Mouse (Mus musculus): ENCODE results near the gene Efcab3.
"Not testable (repeated sequence)": the region's sequence is repeated elsewhere in the genome, so short reads cannot be mapped to it uniquely, and the experiment has no call there.

Gene Efcab3

DNA sequence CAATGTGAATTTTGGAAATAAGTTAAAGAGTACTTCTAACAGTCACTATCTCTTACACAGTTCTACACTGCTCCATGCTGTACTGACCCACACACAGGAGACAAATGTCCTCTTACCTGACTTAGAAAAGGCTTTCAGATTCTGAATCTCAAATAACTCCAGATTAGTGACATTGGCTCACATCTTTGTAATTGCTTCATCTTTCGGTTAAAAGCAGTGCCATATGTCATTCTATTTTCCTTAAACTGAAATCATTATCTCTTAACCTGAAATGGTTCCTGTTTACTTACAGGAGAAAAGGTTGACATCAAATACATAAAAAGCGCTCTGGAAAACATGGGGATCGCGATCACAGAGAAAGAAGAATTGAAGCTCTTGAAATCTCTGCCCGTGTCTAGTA lies at the start of gene Efcab3:
Efcab3 (plus strand) TSS at position 301 of the 400 bp plus-strand sequence.
- no peak for DNase-seq (ENCODE audit: low read depth, low spot score)
- Histone ChIP-seq H3K27me3 (ENCODE audit: control insufficient read depth, insufficient read depth, low read length, poor library complexity, severe bottlenecking) (no peaks in the 10 kb centered on the region; the same call in 1 of the 2 replicates), H3K36me3 (ENCODE audit: control insufficient read depth, insufficient read depth, low read length, poor library complexity, severe bottlenecking) (no peaks in the 10 kb centered on the region)

- peak; percentile 18 for DNase-seq (ENCODE audit: low read depth, low spot score)
- Histone ChIP-seq H3K27me3 (ENCODE audit: control insufficient read depth, insufficient read depth, low read length, poor library complexity, severe bottlenecking) (no peaks in the 10 kb centered on the region), H3K36me3 (ENCODE audit: control insufficient read depth, insufficient read depth, low read length, poor library complexity, severe bottlenecking) (no peaks in the 10 kb centered on the region)
These were observed 42.3 kb upstream of the Efcab3 start for GRCm38 (mm10) chr11:105021071-105021470.

GRCm38 (mm10) chr11:105028744-105029348 lies 34.5 kb upstream of the Efcab3 start:
- Histone ChIP-seq H3K36me3 (ENCODE audit: control insufficient read depth, insufficient read depth, low read length, poor library complexity, severe bottlenecking) (no peaks in the 10 kb centered on the region), H3K27me3 (ENCODE audit: control insufficient read depth, insufficient read depth, low read length, poor library complexity, severe bottlenecking) (no peaks in the 10 kb centered on the region)
- DNase-seq (ENCODE audit: low read depth, low spot score) = no peak

GRCm38 (mm10) chr11:105029525-105029924 lies 33.9 kb upstream of the Efcab3 start:
- H3K27me3 ChIP-seq (ENCODE audit: control insufficient read depth, insufficient read depth, low read length, poor library complexity, severe bottlenecking) = no peaks in the 10 kb centered on the region
- no peaks in the 10 kb centered on the region for H3K36me3 ChIP-seq (ENCODE audit: control insufficient read depth, insufficient read depth, low read length, poor library complexity, severe bottlenecking)
- DNase-seq (ENCODE audit: low read depth, low spot score) = no peak

DNA sequence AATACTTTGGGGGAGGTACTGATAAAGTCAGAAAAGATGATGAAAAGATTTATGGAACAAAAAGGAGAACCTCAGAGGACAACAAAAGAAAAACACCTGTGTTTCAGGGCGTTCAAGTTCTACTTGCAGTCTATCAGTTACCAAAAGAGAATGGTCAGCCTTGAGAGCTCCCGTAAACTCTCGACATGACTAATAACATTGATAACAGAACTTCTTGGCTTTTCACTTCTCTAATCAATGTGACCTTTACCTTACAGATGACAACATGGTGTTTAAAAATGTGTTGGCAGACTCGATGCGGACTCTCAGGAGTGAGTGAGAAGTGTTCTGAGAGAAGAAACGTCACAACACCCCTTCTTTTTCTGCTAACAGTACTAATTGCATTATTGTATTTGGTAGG lies 33.2 kb upstream of the Efcab3 start:
- no peak for DNase-seq (ENCODE audit: low read depth, low spot score)
- Histone ChIP-seq H3K27me3 (ENCODE audit: control insufficient read depth, insufficient read depth, low read length, poor library complexity, severe bottlenecking) (no peaks in the 10 kb centered on the region), H3K36me3 (ENCODE audit: control insufficient read depth, insufficient read depth, low read length, poor library complexity, severe bottlenecking) (no peaks in the 10 kb centered on the region)

DNA sequence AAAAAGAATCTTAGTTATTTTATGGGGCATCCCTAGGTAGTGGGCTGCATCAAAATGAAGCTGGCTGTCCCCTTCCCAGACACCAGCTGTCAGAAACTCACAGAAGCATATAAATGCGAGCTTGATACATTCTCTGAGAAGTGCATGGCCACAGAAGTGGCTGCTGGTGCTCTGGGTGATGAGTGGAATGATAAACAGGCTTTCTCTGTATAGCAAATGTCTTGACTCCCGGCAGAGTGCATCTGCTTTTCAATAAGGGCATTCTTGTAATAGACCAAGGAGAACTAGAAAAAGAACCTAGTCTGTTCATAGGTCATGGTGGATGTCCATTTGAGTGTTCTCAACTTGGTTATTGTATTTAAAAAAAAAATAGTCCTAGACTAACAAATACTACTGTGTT lies 32.3 kb upstream of the Efcab3 start:
- no peaks in the 10 kb centered on the region for H3K36me3 ChIP-seq (ENCODE audit: control insufficient read depth, insufficient read depth, low read length, poor library complexity, severe bottlenecking)

GRCm38 (mm10) chr11:105035081-105035480 lies 28.3 kb upstream of the Efcab3 start:
- Histone ChIP-seq H3K36me3 (ENCODE audit: control insufficient read depth, insufficient read depth, low read length, poor library complexity, severe bottlenecking) (no peaks in the 10 kb centered on the region), H3K27me3 (ENCODE audit: control insufficient read depth, insufficient read depth, low read length, poor library complexity, severe bottlenecking) (no peaks in the 10 kb centered on the region)
- no peak for DNase-seq (ENCODE audit: low read depth, low spot score)

More for the DNA sequence above, 32.3 kb upstream of the Efcab3 start:
- DNase-seq (ENCODE audit: low read depth, low spot score) = no peak
- no peaks in the 10 kb centered on the region for H3K27me3 ChIP-seq (ENCODE audit: control insufficient read depth, insufficient read depth, low read length, poor library complexity, severe bottlenecking)

DNA sequence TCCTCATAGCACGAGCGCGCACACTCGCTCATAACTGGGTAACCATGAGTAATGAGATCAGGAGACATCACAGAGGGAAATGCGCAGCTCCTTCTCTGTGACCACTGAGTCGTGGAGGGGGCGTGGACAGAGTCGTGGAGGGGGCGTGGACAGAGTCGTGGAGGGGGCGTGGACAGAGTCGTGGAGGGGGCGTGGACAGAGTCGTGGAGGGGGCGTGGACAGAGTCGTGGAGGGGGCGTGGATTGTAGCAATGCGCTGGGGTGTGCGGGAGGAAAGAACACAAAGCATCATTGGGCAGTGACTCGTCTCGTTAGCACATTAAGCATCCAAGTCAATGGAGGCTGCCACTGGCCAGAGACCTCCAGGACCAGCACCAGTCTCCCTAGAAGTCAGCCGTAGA lies 49.1 kb downstream of the Efcab3 start:
- not testable (repeated sequence) for DNase-seq (ENCODE audit: low read depth, low spot score); H3K36me3 ChIP-seq (ENCODE audit: control insufficient read depth, insufficient read depth, low read length, poor library complexity, severe bottlenecking); H3K27me3 ChIP-seq (ENCODE audit: control insufficient read depth, insufficient read depth, low read length, poor library complexity, severe bottlenecking)

- DNase-seq (ENCODE audit: low read depth, low spot score) = no peak
- Histone ChIP-seq H3K27me3 (ENCODE audit: control insufficient read depth, insufficient read depth, low read length, poor library complexity, severe bottlenecking) (0 out of 2 replicates have a peak, but pooled peaks cover 2% of the 10 kb centered on the region), H3K36me3 (ENCODE audit: control insufficient read depth, insufficient read depth, low read length, poor library complexity, severe bottlenecking) (no peaks in the 10 kb centered on the region)
These were observed 54.4 kb downstream of the Efcab3 start for GRCm38 (mm10) chr11:105117814-105118213.

DNA sequence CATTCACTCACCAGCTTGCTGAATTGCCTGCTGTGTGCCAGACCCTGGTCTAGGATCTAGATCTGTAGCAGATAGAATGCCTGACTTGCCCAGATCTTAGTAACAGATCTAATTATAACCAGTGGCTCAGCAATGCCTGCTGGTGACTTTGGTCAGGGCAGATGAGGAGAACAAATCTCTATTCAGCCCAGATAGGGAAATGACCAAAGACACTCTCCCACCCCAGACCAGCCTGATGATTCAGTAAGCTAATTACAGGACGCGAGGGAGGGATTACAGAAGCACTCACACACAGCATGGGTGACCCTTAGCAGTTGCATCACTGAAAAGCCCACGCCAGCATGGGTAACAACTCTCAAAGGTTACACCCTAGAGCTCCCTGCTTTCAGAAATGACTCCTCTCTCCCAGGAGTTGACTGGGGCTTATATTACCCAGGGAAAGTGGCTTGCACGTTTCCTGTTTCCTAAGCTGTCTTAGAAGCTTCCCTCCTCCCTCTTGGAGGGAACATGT lies 57.2 kb downstream of the Efcab3 start:
- no peak for DNase-seq (ENCODE audit: low read depth, low spot score)
- Histone ChIP-seq H3K27me3 (ENCODE audit: control insufficient read depth, insufficient read depth, low read length, poor library complexity, severe bottlenecking) (0 out of 2 replicates have a peak, but pooled peaks cover 2% of the 10 kb centered on the region), H3K36me3 (ENCODE audit: control insufficient read depth, insufficient read depth, low read length, poor library complexity, severe bottlenecking) (no peaks in the 10 kb centered on the region)

DNA sequence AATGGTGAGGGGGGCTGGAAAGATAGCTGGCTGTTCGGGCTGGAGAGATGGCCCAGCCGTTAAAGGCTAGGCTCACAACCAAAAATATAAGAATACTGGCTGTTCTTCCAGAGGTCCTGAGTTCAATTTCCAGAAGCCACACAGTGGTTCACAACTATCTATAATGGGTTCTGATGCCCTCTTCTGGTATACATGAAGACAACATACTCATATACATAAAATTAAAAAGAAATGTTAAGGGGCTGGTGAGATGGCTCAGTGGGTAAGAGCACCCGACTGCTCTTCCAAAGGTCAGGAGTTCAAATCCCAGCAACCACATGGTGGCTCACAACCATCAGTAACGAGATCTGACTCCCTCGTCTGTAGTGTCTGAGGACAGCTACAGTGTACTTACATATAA lies 58.4 kb downstream of the Efcab3 start:
- H3K27me3 ChIP-seq (ENCODE audit: control insufficient read depth, insufficient read depth, low read length, poor library complexity, severe bottlenecking); DNase-seq (ENCODE audit: low read depth, low spot score); H3K36me3 ChIP-seq (ENCODE audit: control insufficient read depth, insufficient read depth, low read length, poor library complexity, severe bottlenecking): not testable (repeated sequence)

DNA sequence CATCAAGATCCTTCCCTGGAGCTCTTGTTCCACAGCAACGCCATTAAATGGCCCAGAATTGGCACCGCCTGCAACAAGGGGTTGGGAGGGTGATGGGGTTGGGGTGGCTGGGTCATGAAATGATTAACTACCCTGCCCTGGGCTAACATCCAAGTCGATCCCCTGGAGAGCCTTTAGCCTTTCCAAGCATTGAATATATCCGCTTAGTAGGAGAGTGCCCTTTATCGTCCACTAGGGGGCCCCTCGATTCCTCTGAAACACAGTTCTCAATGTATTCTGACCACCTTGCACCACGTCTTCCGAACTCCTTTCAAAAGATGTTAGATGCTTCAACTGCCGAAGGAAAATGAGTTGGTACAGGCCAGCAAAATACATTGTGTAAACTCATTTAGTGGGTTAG lies 60.6 kb downstream of the Efcab3 start:
- Histone ChIP-seq H3K27me3 (ENCODE audit: control insufficient read depth, insufficient read depth, low read length, poor library complexity, severe bottlenecking) (no peaks in the 10 kb centered on the region), H3K36me3 (ENCODE audit: control insufficient read depth, insufficient read depth, low read length, poor library complexity, severe bottlenecking) (no peaks in the 10 kb centered on the region)
- DNase-seq (ENCODE audit: low read depth, low spot score) = peak; percentile 66

- Histone ChIP-seq H3K36me3 (ENCODE audit: control insufficient read depth, insufficient read depth, low read length, poor library complexity, severe bottlenecking) (no peaks in the 10 kb centered on the region), H3K27me3 (ENCODE audit: control insufficient read depth, insufficient read depth, low read length, poor library complexity, severe bottlenecking) (no peaks in the 10 kb centered on the region)
- peak; percentile 90 for DNase-seq (ENCODE audit: low read depth, low spot score)
These were observed 62.5 kb downstream of the Efcab3 start, which contains the start of gene Mettl2 for GRCm38 (mm10) chr11:105125735-105126519. TSS of gene Mettl2 (plus strand) at chr11:105126425.

DNA sequence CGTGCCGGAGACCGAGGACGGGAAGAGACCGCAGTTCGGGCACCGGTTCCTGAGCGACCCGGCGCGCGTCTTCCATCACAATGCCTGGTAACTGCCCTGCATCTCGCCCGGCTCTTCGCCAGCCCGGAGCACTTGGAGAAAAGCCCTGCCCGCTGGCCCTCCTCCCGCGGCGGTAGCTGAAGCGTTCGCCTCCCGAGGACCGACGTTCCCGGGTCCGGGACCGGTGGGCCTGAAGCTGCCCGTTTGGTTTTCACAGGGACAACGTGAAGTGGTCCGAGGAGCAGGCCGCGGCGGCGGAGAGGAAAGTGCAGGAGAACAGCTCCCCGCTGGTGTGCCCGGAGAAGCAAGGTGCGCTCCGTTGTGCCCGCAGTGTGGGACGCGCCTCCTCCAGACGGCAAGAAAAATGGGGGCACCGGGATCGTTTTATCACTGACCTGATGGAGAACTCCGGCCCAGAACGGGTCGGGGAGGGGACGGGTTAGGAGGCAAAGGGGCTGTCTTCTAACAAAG lies 63.2 kb downstream of the Efcab3 start:
- DNase-seq (ENCODE audit: low read depth, low spot score) = no peak
- H3K36me3 ChIP-seq (ENCODE audit: control insufficient read depth, insufficient read depth, low read length, poor library complexity, severe bottlenecking) = no peaks in the 10 kb centered on the region
- no peaks in the 10 kb centered on the region for H3K27me3 ChIP-seq (ENCODE audit: control insufficient read depth, insufficient read depth, low read length, poor library complexity, severe bottlenecking)

GRCm38 (mm10) chr11:105135692-105136091 lies 72.3 kb downstream of the Efcab3 start:
- DNase-seq (ENCODE audit: low read depth, low spot score) = no peak
- Histone ChIP-seq H3K36me3 (ENCODE audit: control insufficient read depth, insufficient read depth, low read length, poor library complexity, severe bottlenecking) (peaks cover 13% of the 10 kb centered on the region), H3K27me3 (ENCODE audit: control insufficient read depth, insufficient read depth, low read length, poor library complexity, severe bottlenecking) (no peaks in the 10 kb centered on the region)

All from splenic B cell, adult 2 months (primary cell).